Mouse (Mus musculus) mesoderm, embryonic 11.5 days (tissue): ENCODE data around the gene Smim14.
"Not testable (repeated sequence)": the region's sequence is repeated elsewhere in the genome, so short reads cannot be mapped to it uniquely, and the experiment has no call there.

ENCODE experiments used
- DNase-seq: peaks from one replicate; pipeline ENCODE4 v3.0.0-alpha.2; 2012; ENCODE audit warnings: low read depth, low spot score

Smim14 gene

DNA sequence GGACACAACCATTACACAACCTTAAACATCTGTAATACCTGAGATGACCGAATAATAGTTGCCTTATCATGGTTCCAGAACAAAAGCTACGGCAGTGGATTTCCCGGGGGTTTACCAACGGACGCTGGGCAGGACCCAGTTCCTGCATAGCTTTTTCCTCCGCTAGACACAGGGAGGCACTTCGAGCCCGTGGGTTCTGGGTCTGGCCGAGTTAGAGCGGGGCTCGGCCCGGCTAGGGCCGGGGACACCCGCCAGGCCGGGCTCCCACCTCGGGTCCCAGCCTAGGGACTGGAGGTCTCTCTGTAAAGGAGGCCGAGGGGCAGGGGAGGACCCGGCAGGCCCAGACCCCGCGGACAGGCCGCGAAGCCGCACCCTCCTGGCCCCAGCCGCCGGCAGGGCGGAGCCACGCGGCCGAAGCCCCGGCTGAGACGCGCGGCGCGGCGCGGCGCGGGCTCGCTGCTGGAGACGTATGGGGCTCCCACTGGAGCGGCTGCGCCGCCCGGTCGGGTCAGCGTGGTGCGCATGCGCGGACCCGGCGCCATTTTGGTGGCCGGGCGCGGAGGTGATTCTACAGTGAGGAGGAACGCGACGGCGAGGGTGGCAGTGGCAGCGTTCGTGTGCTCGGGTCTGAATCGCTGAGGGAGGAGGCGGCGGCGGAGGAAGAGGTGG, at the start of gene Smim14, which contains the start of gene Ube2k:
TSS of gene Smim14 (minus strand) at position 434 of the 669 bp plus-strand sequence.
TSS of gene Ube2k (plus strand) at position 483 of the 669 bp plus-strand sequence.
- peak; percentile 96 for DNase-seq

DNA sequence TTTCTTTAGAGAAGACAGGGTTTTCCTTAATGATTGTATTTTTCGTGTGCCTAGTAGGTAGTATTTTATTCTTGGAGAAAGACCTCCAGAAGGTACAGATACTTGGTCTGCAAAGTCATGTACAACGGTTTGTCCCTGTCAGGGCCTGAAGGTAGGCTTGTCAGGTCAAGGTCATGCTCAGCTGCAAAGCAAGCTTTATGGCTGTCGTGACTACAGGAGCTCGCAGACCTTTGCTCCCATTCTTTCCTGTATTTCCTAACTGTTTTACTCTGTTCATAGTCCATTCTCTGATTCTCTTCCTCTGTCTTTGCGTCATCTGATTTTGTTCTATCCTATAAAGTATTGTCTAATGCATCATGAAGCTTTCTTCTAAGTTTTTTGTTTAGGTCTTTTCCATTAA, 49.3 kb upstream of the Smim14 start:
- DNase-seq: no peak

DNA sequence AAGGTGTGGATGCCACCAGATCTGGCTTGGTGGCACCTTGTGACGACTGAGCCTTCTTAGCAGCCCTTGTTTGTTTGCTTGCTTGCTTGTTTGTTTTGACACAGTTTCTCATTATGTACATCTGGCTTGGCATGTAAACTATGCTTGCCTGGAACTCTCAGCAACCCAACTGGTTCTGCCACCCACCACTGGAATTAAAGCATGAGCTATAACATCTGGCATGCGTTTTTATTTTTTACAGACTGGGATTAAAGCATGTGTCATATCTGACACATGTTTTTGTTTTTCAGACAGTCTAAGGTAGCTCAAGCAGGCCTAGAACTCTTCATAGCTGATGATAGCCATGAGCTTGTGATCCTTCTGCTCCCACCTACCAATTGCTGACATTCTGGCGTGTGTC, 41.6 kb upstream of the Smim14 start:
- DNase-seq: no peak

DNA sequence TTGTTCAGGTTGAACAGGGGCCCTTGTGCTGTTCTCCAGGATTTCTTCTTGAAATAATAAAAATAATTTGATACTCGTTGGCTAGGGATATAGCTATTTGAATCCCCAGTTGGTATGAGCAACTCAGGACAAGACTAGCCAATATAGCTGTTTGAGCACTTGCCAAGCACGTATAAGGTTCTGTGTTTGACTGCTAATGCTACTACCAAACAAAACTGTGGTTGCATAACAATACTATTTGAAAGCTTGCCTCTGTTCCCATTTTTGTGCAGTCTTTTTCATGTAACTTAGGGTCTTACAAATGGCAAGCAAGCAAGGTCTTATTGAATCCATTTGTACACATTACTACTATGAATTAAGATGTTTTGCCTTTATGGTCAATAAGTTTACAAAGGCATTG, 38.9 kb upstream of the Smim14 start:
- DNase-seq: no peak

DNA sequence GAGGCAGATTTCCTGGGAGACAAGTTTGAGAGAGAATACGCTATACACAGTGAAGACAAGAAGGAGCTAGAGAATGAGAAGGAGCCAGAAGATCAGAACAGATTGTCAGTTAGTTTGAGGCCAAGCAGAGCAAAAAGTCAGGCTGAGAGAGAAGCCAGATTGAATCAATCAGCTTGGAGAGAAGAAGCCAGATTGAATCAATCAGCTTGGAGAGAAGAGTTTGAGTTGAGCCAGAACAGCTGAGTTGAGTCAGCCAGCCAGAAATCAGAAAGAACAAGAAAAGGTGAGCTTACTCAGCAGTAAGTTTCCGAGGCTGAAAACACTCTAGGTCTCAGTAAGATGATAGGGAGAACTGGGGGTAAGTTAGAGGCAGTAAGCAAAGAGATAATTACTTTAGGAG, 37.9 kb upstream of the Smim14 start:
- no peak for DNase-seq

DNA sequence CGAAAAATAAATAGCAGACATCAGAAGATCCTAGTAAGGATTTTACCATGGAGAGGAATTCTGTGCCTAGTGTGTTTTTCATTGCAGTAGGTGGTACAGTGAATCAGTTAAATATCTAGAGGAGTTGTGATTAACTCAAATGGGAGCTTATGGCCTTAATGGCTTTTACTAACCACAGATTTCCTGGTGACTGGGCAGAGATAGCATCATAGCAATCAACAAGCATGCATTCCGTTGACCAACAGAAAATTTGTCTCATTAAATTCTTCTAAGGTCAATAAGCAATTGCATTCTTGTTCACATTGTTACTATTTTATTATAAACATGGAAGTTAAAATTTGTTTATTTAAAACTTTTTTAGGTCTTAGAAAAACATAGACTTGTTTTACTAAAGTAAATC, 28.5 kb upstream of the Smim14 start:
- DNase-seq: no peak

DNA sequence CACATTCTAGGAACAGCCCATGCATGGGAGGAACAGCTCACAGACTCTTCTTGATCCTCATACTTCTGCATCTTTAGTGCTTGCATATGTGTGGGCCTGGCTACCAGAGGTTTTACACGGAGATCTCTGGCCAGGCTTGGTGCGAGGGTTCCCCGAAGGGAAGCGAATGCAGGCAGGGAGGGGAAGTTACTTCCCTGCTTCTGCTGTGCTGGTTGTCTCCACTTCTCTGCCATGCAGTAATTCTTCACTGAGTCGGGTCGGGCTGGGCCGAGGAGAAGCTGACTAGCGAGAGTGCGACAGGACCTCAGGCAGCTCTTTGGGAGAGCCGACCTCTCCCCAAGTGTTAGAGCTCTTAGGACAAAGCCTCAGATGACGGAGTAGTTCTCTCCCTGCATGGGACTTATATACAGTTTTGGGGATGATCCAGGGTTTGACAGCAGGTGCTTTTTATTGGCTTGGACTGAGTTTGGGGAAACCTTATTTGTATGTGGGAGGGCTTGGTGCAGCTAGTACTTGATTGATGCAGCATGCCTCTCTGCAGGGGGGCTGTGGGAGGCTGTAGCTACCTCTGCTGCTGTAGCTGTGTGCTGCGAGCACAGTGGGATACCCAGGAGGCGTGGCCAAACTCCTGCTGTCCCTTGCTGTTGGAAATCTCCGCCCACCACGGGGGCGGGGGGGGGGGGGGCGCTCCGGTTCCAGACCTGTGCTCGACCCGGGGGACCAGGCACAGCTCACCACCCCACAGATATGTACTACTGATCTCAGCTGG, 24.3 kb upstream of the Smim14 start:
- DNase-seq: peak; percentile 39

DNA sequence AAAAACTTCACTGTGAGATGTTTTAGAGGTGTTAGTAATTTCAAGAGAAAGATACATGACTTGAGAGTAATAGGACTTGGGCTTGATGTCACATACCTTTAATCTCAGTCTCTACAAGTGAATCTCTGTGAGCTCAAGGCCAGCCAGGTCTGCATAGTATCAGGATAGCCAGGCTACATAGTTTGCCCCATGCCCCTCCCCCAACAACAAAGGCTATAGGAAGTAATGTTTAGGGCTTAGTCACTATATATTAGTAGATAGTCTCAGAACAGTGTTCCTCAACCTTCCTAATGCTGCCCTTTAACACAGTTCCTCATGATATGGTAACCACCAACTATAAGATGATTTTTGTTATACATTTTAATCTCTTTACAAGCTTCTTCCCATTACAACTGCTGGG, 20.1 kb upstream of the Smim14 start:
- DNase-seq: no peak

DNA sequence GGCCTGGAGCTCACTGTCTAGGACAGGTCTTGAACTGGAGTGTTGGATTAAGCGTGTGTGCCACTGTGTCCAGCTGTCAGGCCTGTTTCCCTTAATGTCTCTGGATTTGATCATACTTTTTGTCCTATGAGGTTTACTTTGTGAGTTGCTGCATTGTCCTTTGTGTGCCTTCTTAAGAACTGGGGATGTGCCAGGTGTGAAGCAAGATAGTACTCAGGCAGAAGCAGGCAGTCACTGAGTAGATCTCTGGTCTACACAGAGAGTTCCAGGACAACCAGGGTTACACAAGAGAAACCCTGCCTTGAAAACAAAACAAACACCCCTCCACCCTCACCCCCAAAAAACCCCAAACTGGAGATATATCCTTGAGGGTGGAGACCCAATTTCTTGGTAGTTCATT, 12.7 kb upstream of the Smim14 start:
- no peak for DNase-seq

DNA sequence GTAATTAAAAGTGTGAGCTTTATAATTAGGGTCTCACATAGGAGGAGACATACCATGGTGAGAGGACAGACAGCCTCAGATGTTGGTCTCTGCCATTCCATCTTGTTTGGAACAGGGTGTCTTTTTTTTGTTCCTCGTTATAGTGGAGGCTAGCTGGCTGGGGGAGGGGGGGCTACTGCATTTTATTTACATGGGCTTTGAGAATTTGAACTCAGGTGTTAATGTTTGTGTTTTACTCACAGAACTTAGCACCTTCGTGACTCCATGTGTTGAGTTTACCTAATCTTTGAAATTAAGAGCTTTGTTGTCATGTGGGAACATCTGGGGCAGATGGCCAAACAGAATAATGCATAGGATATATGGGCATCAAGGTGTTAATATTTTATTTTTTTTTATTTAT, 7.6 kb upstream of the Smim14 start:
- no peak for DNase-seq

DNA sequence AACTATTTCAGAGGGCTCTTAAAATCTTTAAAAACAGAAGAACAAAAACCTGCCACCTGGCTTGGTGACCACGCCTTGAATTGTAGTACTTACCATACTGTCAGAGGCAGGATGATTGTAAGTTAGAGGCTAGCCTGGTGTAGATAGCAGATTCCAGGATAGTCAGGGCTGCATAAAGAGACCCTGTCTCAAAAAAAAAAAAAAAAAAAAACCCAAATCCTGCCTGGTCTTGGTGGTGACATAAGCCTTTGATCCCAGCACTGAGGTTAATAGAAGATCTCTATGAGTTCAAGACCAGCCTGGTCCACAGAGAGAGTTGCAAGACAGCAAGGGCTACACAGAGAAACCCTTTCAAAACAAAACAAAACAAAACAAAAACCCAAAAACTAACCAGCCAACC, 6.5 kb upstream of the Smim14 start:
- DNase-seq: no peak

DNA sequence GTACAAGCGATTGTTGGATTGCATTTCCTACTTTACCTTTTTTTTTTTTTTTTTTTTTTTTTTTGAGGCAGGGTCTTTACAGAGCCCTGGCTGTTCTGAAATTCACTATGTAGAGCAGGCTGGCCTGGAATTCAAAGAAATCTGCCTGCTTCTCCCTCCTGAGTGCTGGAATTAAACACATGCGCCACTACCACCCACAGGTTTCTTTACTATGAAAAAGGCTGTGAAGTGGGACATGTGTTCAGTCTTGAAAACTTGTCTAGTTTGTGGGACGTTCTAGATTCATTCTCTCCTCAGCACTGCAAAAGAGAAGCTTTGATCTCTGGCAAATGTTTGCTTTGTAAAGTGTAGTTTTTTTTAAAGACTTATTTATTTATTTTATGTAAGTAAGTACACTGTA, 4.9 kb upstream of the Smim14 start:
- no peak for DNase-seq

DNA sequence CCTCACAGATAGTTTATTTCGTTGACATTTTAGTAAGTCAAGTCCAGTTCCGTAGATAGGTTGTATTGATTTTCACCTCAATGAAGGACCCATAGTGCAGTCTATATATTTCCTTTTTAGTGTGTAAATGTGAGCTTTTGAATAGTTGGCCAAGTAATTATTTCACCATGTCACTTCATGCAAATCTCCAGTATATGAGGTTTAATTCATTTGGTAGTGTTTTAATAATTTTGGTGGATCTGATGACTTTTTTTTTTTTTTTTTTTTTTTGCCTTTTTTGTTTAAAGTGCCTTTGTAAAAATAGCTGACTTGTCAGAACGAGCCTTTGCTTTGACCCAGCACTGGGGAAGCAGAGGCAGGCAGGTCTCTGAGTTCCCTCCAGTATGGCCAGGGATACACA, 2.8 kb upstream of the Smim14 start:
- no peak for DNase-seq

DNA sequence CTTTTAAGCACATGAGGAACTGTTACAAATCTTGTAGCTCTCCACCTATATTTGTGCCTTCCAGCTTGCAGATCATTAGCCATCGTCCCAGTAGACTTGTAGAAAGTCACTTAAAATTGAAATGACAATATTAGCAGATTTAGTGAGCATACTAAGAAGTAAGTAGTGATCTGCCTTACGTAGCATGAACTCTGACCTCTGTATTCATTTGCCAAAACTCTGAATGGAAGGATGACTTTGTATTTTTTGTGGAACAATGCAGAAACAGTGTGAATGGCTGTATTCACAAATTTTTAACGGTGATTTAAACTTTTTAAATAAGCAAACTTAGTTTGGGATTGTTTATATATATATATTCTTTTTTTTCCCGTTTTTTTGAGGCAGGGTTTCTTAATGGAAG, 1.8 kb upstream of the Smim14 start:
- no peak for DNase-seq

DNA sequence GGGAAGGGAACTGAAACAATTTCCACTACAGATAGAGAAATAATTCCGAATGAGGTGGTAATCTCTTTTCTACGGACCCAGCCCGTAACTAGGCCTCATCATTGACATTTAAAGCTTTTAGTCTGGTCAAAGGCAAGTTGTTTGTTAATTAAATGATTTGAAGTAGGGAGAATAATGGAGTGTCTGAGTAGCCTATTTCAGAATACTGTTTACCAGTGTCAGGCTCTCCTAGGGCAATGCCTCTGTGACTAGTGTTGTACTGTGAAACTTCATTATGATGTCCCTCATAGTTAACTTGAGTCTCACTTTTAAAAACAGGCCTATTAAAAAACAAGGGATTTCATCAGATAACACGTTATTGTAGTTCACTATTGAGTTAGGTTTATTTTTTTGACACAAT, 1.1 kb upstream of the Smim14 start:
- no peak for DNase-seq

DNA sequence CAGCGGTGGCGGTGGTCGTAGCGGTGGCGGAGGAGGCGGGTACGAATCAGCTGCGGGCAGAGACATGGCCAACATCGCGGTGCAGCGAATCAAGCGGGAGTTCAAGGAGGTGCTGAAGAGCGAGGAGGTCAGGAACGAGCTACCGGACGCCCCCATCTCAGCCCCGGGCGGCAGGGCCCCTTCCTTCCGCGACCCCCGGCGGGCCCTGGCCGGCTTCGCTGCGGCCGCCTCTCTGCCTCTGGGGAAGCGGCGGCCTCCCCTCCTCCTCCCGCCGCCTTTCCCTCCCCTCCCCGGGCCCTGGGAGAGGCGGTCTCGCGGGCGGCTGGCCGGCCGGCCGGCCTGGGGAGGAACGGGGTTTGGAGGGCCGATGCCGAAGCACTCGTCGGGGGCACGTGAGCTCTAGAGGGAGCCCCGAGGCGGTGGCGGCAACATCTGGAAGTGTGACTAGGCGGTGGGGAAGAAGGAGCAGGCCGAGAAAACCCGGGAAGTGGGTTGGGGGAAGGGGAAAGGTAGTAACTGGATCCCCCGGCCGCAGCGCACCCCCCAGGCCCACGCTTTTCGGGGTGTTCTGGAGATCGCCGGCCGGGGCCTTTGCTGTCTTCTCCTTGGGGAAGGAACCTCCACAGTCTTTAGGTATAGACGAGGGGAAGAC, 562 bp upstream of the Smim14 start:
- peak; percentile 80 for DNase-seq

DNA sequence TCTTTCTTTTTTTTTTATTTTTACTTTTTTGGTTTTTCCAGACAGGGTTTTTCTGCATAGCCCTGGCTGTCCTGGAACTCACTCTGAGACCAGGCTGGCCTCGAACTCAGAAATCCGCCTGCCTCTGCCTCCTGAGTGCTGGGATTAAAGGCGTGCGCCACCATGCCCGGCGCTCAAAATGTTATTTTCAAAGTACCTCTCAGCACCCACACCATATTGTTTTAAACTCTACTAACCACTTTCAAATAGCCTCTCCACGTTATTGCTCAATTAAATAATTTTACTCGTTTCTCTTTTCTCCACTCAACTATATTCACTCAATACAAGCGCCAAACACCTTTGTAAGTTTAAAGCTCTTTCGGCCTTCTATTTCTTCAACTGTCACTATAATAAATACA, 917 bp downstream of the Smim14 start:
- not testable (repeated sequence) for DNase-seq

DNA sequence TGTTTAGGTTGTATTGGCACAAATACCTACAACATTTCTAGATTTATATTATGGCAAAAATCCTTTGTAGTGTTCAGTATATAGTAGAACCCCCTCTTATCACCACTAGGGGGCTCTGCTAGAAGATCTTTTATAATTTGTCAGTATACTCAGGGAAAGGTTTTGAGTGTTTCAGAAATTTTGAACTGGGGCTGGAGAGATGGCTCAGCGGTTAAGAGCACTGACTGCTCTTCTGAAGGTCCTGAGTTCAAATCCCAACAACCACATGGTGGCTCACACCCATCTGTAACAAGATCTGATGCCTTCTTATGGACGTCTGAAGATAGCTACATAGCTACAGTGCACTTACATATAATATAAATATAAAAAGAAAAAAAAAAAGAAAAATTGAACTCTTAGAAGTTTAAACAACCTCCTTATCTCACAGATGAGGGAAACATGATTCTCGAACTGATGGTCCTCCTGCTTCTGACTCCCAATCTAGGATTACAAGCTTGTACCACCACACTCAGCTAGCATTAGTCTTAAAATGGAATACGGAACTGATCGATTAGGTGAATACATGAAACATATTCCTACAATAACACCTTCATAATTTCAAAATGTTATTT, 1.4 kb downstream of the Smim14 start:
- peak; percentile 50 for DNase-seq

DNA sequence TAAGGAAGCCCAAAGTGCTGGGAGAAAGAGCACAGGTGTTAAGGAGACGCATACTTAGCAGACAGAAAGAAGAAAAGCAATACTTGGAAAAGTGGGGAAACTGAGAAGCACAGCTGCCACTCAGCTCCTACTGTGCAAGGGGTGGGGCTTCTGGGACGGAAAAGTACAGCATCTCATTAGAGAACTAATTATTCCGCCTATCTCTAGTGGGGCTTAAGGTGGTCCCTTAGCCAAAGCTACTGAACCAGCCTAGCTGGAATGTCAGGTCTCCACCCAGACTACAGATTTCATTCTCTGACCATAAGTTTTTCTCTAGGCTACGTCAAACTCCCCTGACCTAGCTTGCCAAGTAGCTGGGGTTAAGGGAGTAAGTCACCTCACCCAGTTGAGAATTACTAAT, 2.5 kb downstream of the Smim14 start:
- no peak for DNase-seq

DNA sequence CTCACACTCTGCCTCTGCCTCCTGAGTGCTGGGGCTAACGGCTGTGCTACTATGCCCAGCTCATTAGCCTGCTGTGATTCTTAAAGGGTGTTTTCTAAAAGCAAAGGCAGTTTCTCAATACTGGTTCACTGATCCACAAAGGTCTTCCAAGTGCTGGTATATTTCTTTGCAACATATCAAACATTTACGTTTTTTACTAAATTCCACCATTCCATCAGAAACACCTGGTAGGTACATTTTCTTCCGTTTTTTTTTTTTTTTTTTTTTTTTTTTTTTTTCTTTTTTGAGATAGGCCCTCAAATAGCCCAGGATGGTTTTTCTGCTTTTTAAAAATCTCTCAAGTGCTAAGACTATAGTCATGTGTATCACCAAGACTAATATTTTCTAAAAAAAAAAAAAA, 5.7 kb downstream of the Smim14 start:
- no peak for DNase-seq

DNA sequence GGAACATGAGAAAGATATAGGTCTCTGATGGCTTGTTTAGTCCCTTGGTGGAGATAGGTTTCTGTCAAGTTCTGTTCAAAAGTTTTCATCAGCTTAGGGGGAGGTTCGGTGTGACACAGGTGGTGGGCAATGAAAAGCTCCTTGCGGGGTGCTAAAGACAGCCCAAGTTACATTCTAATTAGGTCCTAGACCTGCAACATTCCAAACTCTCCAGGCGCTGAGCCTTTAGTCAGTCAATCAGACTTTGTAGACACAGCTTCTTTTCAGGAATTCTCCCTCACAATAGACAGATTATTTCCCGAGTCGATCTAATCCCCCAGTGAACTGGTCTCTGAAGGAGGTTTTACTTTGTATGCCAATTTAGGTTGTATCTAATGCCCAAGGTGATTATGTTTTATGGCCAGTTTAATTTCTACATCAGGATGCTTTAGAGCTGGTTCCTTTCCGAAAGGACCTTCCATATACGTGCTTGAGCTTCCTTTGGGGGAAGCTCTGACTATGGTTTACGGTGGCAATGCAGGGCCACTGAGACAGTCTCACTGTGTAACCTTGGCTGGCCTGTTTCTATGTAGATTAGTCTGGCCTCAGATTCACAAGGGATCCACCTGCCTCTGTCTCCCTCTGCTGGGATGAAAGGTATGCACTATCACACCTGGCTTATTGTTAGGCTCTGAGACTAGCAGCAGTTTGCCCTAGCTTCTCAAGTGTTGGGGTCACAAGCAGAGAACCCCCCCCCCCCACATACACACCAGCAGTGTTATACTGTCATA, 11.1 kb downstream of the Smim14 start:
- no peak for DNase-seq

DNA sequence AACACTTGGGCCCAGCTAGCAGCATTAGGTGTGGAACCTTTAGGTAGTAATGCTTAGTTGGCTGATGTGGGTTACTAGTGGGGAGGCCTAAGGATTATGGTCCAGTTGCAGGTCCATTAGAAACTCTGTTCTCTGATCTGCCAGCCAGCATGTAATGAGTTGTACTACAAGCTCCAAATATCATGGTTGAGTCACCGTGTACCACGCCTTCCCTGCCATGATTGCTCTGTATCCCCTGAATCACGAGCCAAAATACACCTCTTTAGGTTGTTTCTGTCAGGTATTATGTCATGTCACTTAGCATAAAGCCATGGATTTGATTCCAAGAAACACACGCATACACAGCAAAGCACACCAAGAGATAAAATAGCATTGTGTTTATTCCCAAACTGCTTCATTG, 12.2 kb downstream of the Smim14 start:
- DNase-seq: no peak
